Mouse (Mus musculus): ENCODE measurements around the gene Cnot3.

- TF ChIP-seq CTCF (IDR thresholded peaks at IDR 0.05; ENCODE audit: control insufficient read depth, insufficient read depth, low read length) (no peak), POLR2A (IDR thresholded peaks at IDR 0.05; ENCODE audit: borderline replicate concordance, control insufficient read depth, low read depth, low read length) (no peak)
Measured at GRCm38 (mm10) chr7:3656966-3657365, 11.9 kb downstream of the Cnot3 start.

Measured in bone marrow, adult 2 months (tissue).